Mouse (Mus musculus): Measurements from ENCODE around the gene Adgre5.

GRCm38 (mm10) chr8:83739711-83740468, 1.2 kb downstream of the Adgre5 start:
- TF ChIP-seq MYOD1 (IDR thresholded peaks at IDR 0.05; ENCODE audit: control insufficient read depth, insufficient read length, low read depth): peak; percentile 99
- TF ChIP-seq CTCF (IDR thresholded peaks at IDR 0.05; ENCODE audit: control insufficient read depth, insufficient read depth, insufficient read length): no peak

All from C2C12 (cell line).